Mouse (Mus musculus): ENCODE results near the gene Terf2. TPM values are rescaled to one million over a fixed set of nuclear protein-coding genes. Genes with fewer than 3 reads are reported as not detected.
A peak's percentile ranks its signal among the peaks of the same experiment; 100 is the strongest.
"Not testable (repeated sequence)": the region's sequence is repeated elsewhere in the genome, so short reads cannot be mapped to it uniquely, and the experiment has no call there.

Gene Terf2
- total and polyA plus RNA-seq, 3 experiments, result 24.9 to 76.8 (median 28.6) TPM

- no peak for DNase-seq (ENCODE audit: low spot score)
- no peak overlapping the region for H3K4me3 ChIP-seq (ENCODE audit: low read depth, low read length)
Observed at GRCm38 (mm10) chr8:107109816-107110435, 13.6 kb upstream of the Terf2 start.

GRCm38 (mm10) chr8:107108978-107109720 is 12.8 kb upstream of the Terf2 start:
- TF ChIP-seq POLR2AphosphoS5 (IDR thresholded peaks at IDR 0.05; ENCODE audit: insufficient replicate concordance, low read depth, low read length) (no peak), CTCF (IDR thresholded peaks at IDR 0.05; ENCODE audit: low read depth, low read length) (no peak), GATA2 (IDR thresholded peaks at IDR 0.05; ENCODE audit: borderline replicate concordance, low read depth, low read length) (no peak)
- no peak overlapping the region for H3K4me3 ChIP-seq (ENCODE audit: low read depth, low read length)
- ATAC-seq (ENCODE audit: extremely low read depth, insufficient number of reproducible peaks, low FRiP score, poor library complexity, severe bottlenecking) (no peak), DNase-seq (ENCODE audit: low spot score) (no peak)
- peaks cover 14% of the 10 kb centered on the region for H3K4me1 ChIP-seq (ENCODE audit: insufficient read depth, low read depth, low read length)
- no peaks in the 10 kb centered on the region for H3K9me3 ChIP-seq (replicated peaks)
- H3K36me3 ChIP-seq (replicated peaks), result no peaks in the 10 kb centered on the region
- peaks cover 10% of the 10 kb centered on the region; the same call in 1 of the 2 replicates for H3K27me3 ChIP-seq (ENCODE audit: insufficient read depth, low read length)

More at GRCm38 (mm10) chr8:107109816-107110435, 13.6 kb upstream of the Terf2 start:
- no peak for TF ChIP-seq GATA1 (IDR thresholded peaks at IDR 0.05; ENCODE audit: borderline replicate concordance, low read length)
- TF ChIP-seq GATA2 (IDR thresholded peaks at IDR 0.05; ENCODE audit: borderline replicate concordance, low read depth, low read length), result no peak
- no peak for TF ChIP-seq POLR2AphosphoS5 (IDR thresholded peaks at IDR 0.05; ENCODE audit: insufficient replicate concordance, low read depth, low read length)
- no peak for TF ChIP-seq CTCF (IDR thresholded peaks at IDR 0.05; ENCODE audit: low read depth, low read length)
- no peak for TF ChIP-seq TAL1 (conservative IDR thresholded peaks at IDR 0.05; ENCODE audit: low read depth, low read length)
- no peak for ATAC-seq (ENCODE audit: extremely low read depth, insufficient number of reproducible peaks, low FRiP score, poor library complexity, severe bottlenecking)
- Histone ChIP-seq H3K36me3 (replicated peaks) (no peaks in the 10 kb centered on the region), H3K27me3 (ENCODE audit: insufficient read depth, low read length) (peaks cover 10% of the 10 kb centered on the region; the same call in 1 of the 2 replicates), H3K9me3 (replicated peaks) (no peaks in the 10 kb centered on the region), H3K4me1 (ENCODE audit: insufficient read depth, low read depth, low read length) (peaks cover 22% of the 10 kb centered on the region)

GRCm38 (mm10) chr8:107108089-107108488 is 11.7 kb upstream of the Terf2 start:
- not testable (repeated sequence) for H3K4me1 ChIP-seq (ENCODE audit: insufficient read depth, low read depth, low read length); H3K27me3 ChIP-seq (ENCODE audit: insufficient read depth, low read length); H3K36me3 ChIP-seq (replicated peaks); DNase-seq (ENCODE audit: low spot score); H3K9me3 ChIP-seq (replicated peaks); ATAC-seq (ENCODE audit: extremely low read depth, insufficient number of reproducible peaks, low FRiP score, poor library complexity, severe bottlenecking); H3K4me3 ChIP-seq (ENCODE audit: low read depth, low read length)

GRCm38 (mm10) chr8:107104547-107104946 is 8.2 kb upstream of the Terf2 start:
- H3K36me3 ChIP-seq (replicated peaks), result no peaks in the 10 kb centered on the region
- H3K9me3 ChIP-seq (replicated peaks), result no peaks in the 10 kb centered on the region
- H3K27me3 ChIP-seq (ENCODE audit: insufficient read depth, low read length), result peaks cover 26% of the 10 kb centered on the region
- no peak overlapping the region for H3K4me3 ChIP-seq (ENCODE audit: low read depth, low read length)
- DNase-seq (ENCODE audit: low spot score) (peak; percentile 34), ATAC-seq (ENCODE audit: extremely low read depth, insufficient number of reproducible peaks, low FRiP score, poor library complexity, severe bottlenecking) (no peak)
- peaks cover 10% of the 10 kb centered on the region for H3K4me1 ChIP-seq (ENCODE audit: insufficient read depth, low read depth, low read length)
- no peak for TF ChIP-seq GATA2 (IDR thresholded peaks at IDR 0.05; ENCODE audit: borderline replicate concordance, low read depth, low read length)
- TF ChIP-seq CTCF (IDR thresholded peaks at IDR 0.05; ENCODE audit: low read depth, low read length), result peak; percentile 39; the same call in 1 of the 2 replicates
- no peak for TF ChIP-seq GATA1 (IDR thresholded peaks at IDR 0.05; ENCODE audit: borderline replicate concordance, low read length)

- ATAC-seq (ENCODE audit: extremely low read depth, insufficient number of reproducible peaks, low FRiP score, poor library complexity, severe bottlenecking), result no peak
- no peak overlapping the region for H3K4me3 ChIP-seq (ENCODE audit: low read depth, low read length)
- H3K27me3 ChIP-seq (ENCODE audit: insufficient read depth, low read length), result peaks cover 17% of the 10 kb centered on the region
- no peak for DNase-seq (ENCODE audit: low spot score)
- TF ChIP-seq POLR2AphosphoS5 (IDR thresholded peaks at IDR 0.05; ENCODE audit: insufficient replicate concordance, low read depth, low read length) (no peak), TAL1 (conservative IDR thresholded peaks at IDR 0.05; ENCODE audit: low read depth, low read length) (no peak), CTCF (IDR thresholded peaks at IDR 0.05; ENCODE audit: low read depth, low read length) (no peak), GATA2 (IDR thresholded peaks at IDR 0.05; ENCODE audit: borderline replicate concordance, low read depth, low read length) (no peak), GATA1 (IDR thresholded peaks at IDR 0.05; ENCODE audit: borderline replicate concordance, low read length) (no peak)
- H3K9me3 ChIP-seq (replicated peaks), result no peaks in the 10 kb centered on the region
- no peaks in the 10 kb centered on the region for H3K36me3 ChIP-seq (replicated peaks)
- peaks cover 8% of the 10 kb centered on the region for H3K4me1 ChIP-seq (ENCODE audit: insufficient read depth, low read depth, low read length)
Observed at GRCm38 (mm10) chr8:107100635-107101034, 4.3 kb upstream of the Terf2 start.

GRCm38 (mm10) chr8:107095717-107096365 is 506 bp downstream of the Terf2 start:
- peaks cover 6% of the 10 kb centered on the region; the same call in 1 of the 2 replicates for H3K27me3 ChIP-seq (ENCODE audit: insufficient read depth, low read length)
- ATAC-seq (ENCODE audit: extremely low read depth, insufficient number of reproducible peaks, low FRiP score, poor library complexity, severe bottlenecking) (no peak), DNase-seq (ENCODE audit: low spot score) (peak; percentile 33)
- H3K9me3 ChIP-seq (replicated peaks), result no peaks in the 10 kb centered on the region
- H3K36me3 ChIP-seq (replicated peaks), result peaks cover 38% of the 10 kb centered on the region
- TF ChIP-seq GATA2 (IDR thresholded peaks at IDR 0.05; ENCODE audit: borderline replicate concordance, low read depth, low read length) (no peak), POLR2AphosphoS5 (IDR thresholded peaks at IDR 0.05; ENCODE audit: insufficient replicate concordance, low read depth, low read length) (no peak), GATA1 (IDR thresholded peaks at IDR 0.05; ENCODE audit: borderline replicate concordance, low read length) (no peak), TAL1 (conservative IDR thresholded peaks at IDR 0.05; ENCODE audit: low read depth, low read length) (no peak), CTCF (IDR thresholded peaks at IDR 0.05; ENCODE audit: low read depth, low read length) (no peak)
- peak overlapping the region; percentile 92 for H3K4me3 ChIP-seq (ENCODE audit: low read depth, low read length)
- peaks cover 30% of the 10 kb centered on the region for H3K4me1 ChIP-seq (ENCODE audit: insufficient read depth, low read depth, low read length)

Measured in G1E (cell line).